Mouse (Mus musculus) ES-E14 (cell line): Measurements from ENCODE around the gene Csrnp1. TPM values are rescaled to one million over a fixed set of nuclear protein-coding genes. Genes with fewer than 3 reads are reported as not detected.

Source experiments
- DNase-seq: peaks from one replicate; pipeline ENCODE4 v3.0.0-alpha.2; 2013; ENCODE audit warnings: low read depth, low spot score
- H3K27ac ChIP-seq: 2 replicates; pipeline ENCODE4 v1.5.1; 2012; ENCODE audit warnings: low read depth, mild to moderate bottlenecking, low read length, moderate library complexity, mixed read lengths; ENCODE audit not compliant: poor library complexity, insufficient read depth, severe bottlenecking
- H3K36me3 ChIP-seq: 2 replicates; pipeline ENCODE4 v1.6.1; 2012; ENCODE audit warnings: mild to moderate bottlenecking, low read length, moderate library complexity, mixed read lengths; ENCODE audit not compliant: control insufficient read depth, poor library complexity, insufficient read depth, severe bottlenecking
- H3K4me1 ChIP-seq, 2 experiments: fragments of 150-350 bp in 1 of 2; sonication (generic) in 1 of 2; 2 replicates each; pipeline ENCODE4 v1.6.1; 2012; ENCODE audit warnings: low read length in 2 of 2, mild to moderate bottlenecking in 1 of 2, mixed read lengths in 1 of 2; ENCODE audit not compliant: control insufficient read depth in 2 of 2, insufficient read depth in 2 of 2, poor library complexity in 1 of 2
- H3K4me3 ChIP-seq, 2 experiments: fragments of 150-350 bp in 1 of 2; sonication (generic) in 1 of 2; 2 replicates each; pipeline ENCODE4 v1.5.1; 2012; ENCODE audit warnings: low read length in 2 of 2, low read depth in 1 of 2, mild to moderate bottlenecking in 1 of 2, mixed read lengths in 1 of 2; ENCODE audit not compliant: insufficient read depth in 1 of 2, poor library complexity in 1 of 2, severe bottlenecking in 1 of 2
- H3K9ac ChIP-seq: 2 replicates; pipeline ENCODE4 v1.6.1; 2012; ENCODE audit warnings: low read depth, mild to moderate bottlenecking, low read length, mixed read lengths; ENCODE audit not compliant: poor library complexity, insufficient read depth, severe bottlenecking
- H3K9me3 ChIP-seq: fragments of 150-350 bp; sonication (generic); 2 replicates; pipeline ENCODE4 v1.6.1; 2012; ENCODE audit warnings: low read depth, mild to moderate bottlenecking, low read length; ENCODE audit not compliant: control insufficient read depth, insufficient read depth
- CHD2 ChIP-seq: IDR thresholded peaks from 2 replicates; pipeline ENCODE4 v1.6.1; 2014; ENCODE audit warnings: mild to moderate bottlenecking, low read depth, low read length, inconsistent platforms
- HCFC1 ChIP-seq: IDR thresholded peaks from 2 replicates; pipeline ENCODE4 v1.6.1; 2012; ENCODE audit warnings: low read length, inconsistent platforms, borderline replicate concordance; ENCODE audit not compliant: insufficient read depth
- MAFK ChIP-seq: IDR thresholded peaks from 2 replicates; pipeline ENCODE4 v1.6.1; 2014; ENCODE audit warnings: mild to moderate bottlenecking, low read depth, low read length, inconsistent platforms; ENCODE audit not compliant: insufficient read depth
- ZC3H11A ChIP-seq: IDR thresholded peaks from 2 replicates; pipeline ENCODE4 v1.6.1; 2012; ENCODE audit warnings: low read depth, mild to moderate bottlenecking, inconsistent platforms, low read length, borderline replicate concordance
- ZNF384 ChIP-seq: IDR thresholded peaks from 2 replicates; pipeline ENCODE4 v1.6.1; 2012; ENCODE audit warnings: low read depth, low read length, inconsistent platforms
- in situ Hi-C, 2 experiments: fragments of 600-800 bp; cut with MboI; formaldehyde crosslinking; loops; one replicate each; pipeline ENCODE4 v1.15.1; 2025; ENCODE audit warnings: low sequenced_read_pairs in 2 of 2, inconsistent platforms in 1 of 2; ENCODE audit not compliant: unreplicated experiment in 2 of 2
- total RNA-seq: library from RNA; depleted of rRNA; stranded (reverse); fragments of 300-350 nt; gene quantifications from 2 replicates; pipeline ENCODE4 v1.2.3, GENCODE M21; 2012

Csrnp1 gene
- total RNA-seq, 1 experiment: 57.8 TPM

DNA sequence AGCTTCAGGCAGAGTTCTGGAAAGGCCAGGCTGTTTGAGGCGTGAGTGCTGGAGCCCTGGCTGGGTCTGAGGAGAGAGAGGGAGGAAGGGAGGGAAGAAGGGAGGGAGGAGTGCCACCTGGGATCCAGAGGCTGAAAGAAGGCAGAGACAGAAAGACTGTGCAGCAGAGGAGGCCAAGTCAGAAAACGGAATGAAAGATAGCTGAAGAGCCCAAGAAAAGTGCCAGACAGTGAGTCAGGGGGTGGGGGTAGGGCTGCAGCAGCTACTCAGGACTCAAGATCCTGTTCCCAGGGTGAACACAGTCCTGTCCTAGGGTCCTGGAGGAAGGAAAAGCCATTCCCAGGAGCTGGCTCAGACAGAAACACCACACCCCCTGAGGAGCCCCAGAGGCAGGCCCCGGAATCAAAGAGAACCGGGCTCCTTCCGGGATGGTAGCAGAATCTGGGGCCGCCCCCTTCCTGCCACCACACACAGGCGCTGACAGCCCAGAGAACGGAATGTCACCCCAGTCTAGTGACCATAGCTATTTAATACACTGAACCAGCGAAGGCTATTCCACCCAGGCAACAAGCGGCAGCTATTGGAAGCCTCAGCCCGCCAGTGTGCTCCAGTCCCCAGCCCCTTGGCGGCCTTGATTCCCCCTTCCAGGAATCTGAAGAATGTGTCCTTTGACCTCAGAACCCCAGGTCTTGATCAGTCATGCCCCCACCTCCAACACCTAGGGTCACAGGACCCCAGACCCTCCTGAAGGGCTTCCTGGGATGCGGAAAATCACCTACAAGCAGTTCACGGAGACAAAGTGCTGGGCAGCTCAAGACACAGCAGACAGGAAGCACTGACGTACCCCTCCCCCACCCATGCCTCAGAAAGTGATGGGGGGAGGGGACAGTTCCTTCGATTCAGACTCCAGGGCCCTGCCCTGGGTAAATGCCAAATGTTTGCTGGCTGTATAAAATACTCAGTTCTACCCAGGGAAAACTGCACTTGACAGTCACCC lies 3.0 kb downstream of the Csrnp1 start:
- H3K4me3 ChIP-seq: peak overlapping the region; percentile 83 to 87
- peaks cover 8 to 60% of the 10 kb centered on the region in 2 experiments for H3K4me1 ChIP-seq
- peak overlapping the region; percentile 42; the same call in 1 of the 2 replicates for H3K27ac ChIP-seq
- in situ Hi-C loops: no loop called here
- TF ChIP-seq MAFK (no peak), CHD2 (peak; percentile 68), ZNF384 (no peak), HCFC1 (no peak), ZC3H11A (no peak)
- peak overlapping the region; percentile 20; the same call in 1 of the 2 replicates for H3K9ac ChIP-seq
- no peak for DNase-seq
- H3K9me3 ChIP-seq: no peaks in the 10 kb centered on the region
- peaks cover 7% of the 10 kb centered on the region for H3K36me3 ChIP-seq

DNA sequence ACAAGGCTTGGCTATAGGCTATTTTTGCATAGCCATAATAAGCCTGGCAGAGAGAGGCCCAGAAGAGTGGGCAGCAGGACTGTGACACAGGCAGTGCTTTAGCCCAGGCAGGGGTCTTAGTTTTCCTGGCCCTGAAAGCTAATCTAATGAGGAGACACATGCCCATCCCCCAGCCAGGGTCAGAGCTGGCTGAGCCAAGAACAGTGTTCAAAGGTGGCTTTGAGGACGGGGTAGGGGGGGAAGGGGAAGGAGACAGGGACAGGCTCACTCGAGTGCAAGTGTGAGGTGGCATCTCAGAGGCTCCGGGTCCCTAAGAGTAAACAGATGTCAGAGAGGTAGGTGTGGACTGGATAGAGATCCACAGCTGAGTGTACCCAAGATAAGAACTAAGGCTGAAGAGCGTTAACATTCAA lies 3.7 kb downstream of the Csrnp1 start:
- H3K4me3 ChIP-seq: peak overlapping the region; percentile 83 to 87; a peak in 1 of 4 replicates
- no peaks in the 10 kb centered on the region for H3K9me3 ChIP-seq
- peak overlapping the region; percentile 42; the same call in 1 of the 2 replicates for H3K27ac ChIP-seq
- TF ChIP-seq MAFK (no peak), ZC3H11A (no peak), CHD2 (no peak), ZNF384 (no peak), HCFC1 (no peak)
- no peak for DNase-seq
- peaks cover 7% of the 10 kb centered on the region for H3K36me3 ChIP-seq
- in situ Hi-C loops: no loop called here
- H3K4me1 ChIP-seq: peaks cover 8 to 54% of the 10 kb centered on the region in 2 experiments
- peak overlapping the region; percentile 4; the same call in 1 of the 2 replicates for H3K9ac ChIP-seq

DNA sequence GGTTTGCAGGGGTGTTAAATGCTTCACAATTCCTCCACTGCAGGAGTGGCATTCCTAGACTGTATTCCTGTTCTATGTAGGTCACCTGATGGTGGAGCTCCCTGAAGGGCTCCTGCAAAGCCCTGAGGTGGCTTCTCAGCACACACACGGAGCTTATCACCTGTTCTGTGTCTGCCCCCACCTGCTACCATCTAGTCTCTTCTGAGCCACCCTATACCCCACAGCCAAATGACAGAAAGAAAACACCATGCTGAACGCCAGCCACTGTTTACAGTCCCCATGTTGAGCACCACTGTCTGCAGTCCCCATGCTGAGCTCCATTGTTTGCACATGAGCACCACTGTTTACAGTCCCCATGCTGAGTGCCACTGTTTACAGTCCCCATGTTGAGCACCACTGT lies 4.7 kb downstream of the Csrnp1 start:
- DNase-seq: no peak
- Histone ChIP-seq H3K4me1 (peaks cover 8 to 50% of the 10 kb centered on the region in 2 experiments), H3K9me3 (no peaks in the 10 kb centered on the region), H3K4me3 (no peak overlapping the region), H3K36me3 (peaks cover 13% of the 10 kb centered on the region), H3K27ac (no peak overlapping the region), H3K9ac (no peak overlapping the region)
- TF ChIP-seq CHD2 (no peak), HCFC1 (no peak), MAFK (no peak), ZC3H11A (no peak), ZNF384 (no peak)
- in situ Hi-C loops: no loop called here

DNA sequence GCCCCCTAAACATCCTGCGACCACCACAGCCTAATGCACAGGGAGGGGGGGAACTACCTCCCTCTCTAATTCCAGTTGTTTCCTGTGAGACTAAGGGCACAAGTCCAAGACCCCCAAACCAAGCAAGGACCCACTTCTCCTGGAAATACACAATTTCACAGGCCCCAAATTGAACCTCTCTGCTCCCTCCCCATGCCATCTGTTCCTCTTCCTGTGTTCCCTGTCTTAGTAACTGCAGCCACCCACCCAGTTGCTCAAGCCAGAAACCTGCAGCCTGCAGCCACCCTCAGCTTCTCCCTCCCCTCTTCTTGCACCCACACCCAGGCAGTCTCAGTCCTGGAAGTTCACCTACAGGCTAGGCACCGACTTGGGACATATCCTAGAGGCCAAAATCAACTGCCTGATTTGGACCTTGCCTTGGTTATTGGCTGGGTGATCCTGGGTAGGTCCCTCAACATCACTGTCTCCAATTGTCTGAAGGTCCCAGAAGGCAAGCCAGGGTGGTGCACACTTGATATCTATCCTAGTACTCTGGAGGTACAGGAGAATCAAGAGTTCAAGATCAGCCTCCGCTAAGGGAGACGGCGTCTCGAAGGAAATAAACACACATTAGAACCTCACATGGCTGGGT lies 5.5 kb downstream of the Csrnp1 start:
- Histone ChIP-seq H3K9ac (no peak overlapping the region), H3K36me3 (peaks cover 15% of the 10 kb centered on the region), H3K4me3 (no peak overlapping the region), H3K4me1 (peaks cover 8 to 50% of the 10 kb centered on the region in 2 experiments), H3K27ac (peak overlapping the region; percentile 24; the same call in 1 of the 2 replicates), H3K9me3 (no peaks in the 10 kb centered on the region)
- DNase-seq: no peak
- TF ChIP-seq CHD2 (no peak), ZNF384 (no peak), HCFC1 (no peak), ZC3H11A (no peak), MAFK (no peak)
- in situ Hi-C loops: no loop called here
